Mouse (Mus musculus): Measurements from ENCODE around the gene Stat3. TPM values are rescaled to one million over a fixed set of nuclear protein-coding genes. Genes with fewer than 3 reads are reported as not detected.

The Stat3 gene
- total and polyA plus RNA-seq, 3 experiments = 25.7 to 249 (median 64.7) TPM

DNA sequence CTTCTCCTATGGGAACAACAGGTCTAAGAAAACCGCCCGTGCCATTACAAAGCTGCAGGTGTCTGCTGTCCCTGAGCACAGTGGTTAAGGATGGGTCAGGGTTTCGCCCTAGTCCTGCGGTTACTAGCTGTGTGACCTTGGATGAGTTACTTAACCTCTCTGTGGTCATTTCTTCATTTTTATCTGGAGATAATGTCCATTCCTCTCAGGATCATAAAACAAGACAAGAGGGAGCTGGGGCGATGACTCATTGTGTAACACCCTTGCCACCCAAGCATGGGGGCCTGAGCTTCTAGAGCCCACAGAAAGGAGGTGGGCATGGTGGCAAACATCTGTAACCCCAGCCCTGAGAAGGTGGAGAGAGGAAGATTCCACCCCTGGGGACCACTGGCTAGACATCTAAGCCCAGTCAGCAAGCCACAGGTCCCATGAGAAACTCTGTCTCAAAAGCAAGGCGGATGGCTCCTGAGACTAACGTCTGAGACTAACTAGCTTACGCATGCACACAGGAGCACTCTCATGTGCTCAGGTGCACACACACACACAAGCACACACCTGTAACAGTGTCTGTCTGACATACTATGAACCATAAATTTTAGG, 96.2 kb downstream of the Stat3 start:
- H3K4me3 ChIP-seq (ENCODE audit: control insufficient read depth in 1 of 2, insufficient read depth in 1 of 2, low read depth in 2 of 2, low read length in 2 of 2) = no peak overlapping the region
- no peak for DNase-seq (ENCODE audit: low read depth, low spot score)
- no peaks in the 10 kb centered on the region for H3K27me3 ChIP-seq (ENCODE audit: control insufficient read depth in 1 of 2, insufficient read depth in 2 of 2, low read length in 2 of 2)
- H3K36me3 ChIP-seq (ENCODE audit: control insufficient read depth in 1 of 2, insufficient read depth in 2 of 2, low read length in 2 of 2) = peaks cover 2 to 9% of the 10 kb centered on the region in 2 experiments; a peak in 3 of 4 replicates
- H3K79me2 ChIP-seq (ENCODE audit: control insufficient read depth, insufficient read depth, low read length, poor library complexity) = peaks cover 59% of the 10 kb centered on the region
- H3K4me1 ChIP-seq (ENCODE audit: control insufficient read depth in 1 of 2, insufficient read depth in 2 of 2, low read length in 2 of 2) = peaks cover 8 to 12% of the 10 kb centered on the region in 2 experiments
- no peak overlapping the region for H3K27ac ChIP-seq (ENCODE audit: control insufficient read depth, low read depth, low read length)
- TF ChIP-seq NELFE (IDR thresholded peaks at IDR 0.05; ENCODE audit: low read depth, low read length) (no peak), HCFC1 (IDR thresholded peaks at IDR 0.05; ENCODE audit: low read depth, low read length) (no peak), CHD1 (IDR thresholded peaks at IDR 0.05; ENCODE audit: low read depth, low read length) (no peak), ZNF384 (IDR thresholded peaks at IDR 0.05; ENCODE audit: low read depth, low read length) (no peak), USF1 (IDR thresholded peaks at IDR 0.05; ENCODE audit: low read depth, low read length) (no peak), MYB (IDR thresholded peaks at IDR 0.05; ENCODE audit: low read depth, low read length) (no peak), MEF2A (IDR thresholded peaks at IDR 0.05; ENCODE audit: extremely low read depth, insufficient replicate concordance, low read depth, low read length, poor library complexity, severe bottlenecking) (no peak), UBTF (IDR thresholded peaks at IDR 0.05; ENCODE audit: borderline replicate concordance, insufficient read depth, low read depth, low read length) (no peak), GATA1 (IDR thresholded peaks at IDR 0.05; ENCODE audit: low read depth, low read length) (no peak), E2F4 (IDR thresholded peaks at IDR 0.05; ENCODE audit: borderline replicate concordance, low read depth, low read length) (no peak), JUND (IDR thresholded peaks at IDR 0.05; ENCODE audit: low read depth, low read length) (no peak), POLR2AphosphoS2 (IDR thresholded peaks at IDR 0.05; ENCODE audit: low read length) (no peak)
- H3K9ac ChIP-seq (ENCODE audit: control insufficient read depth, low read depth, low read length, poor library complexity, severe bottlenecking) = no peak overlapping the region
- H3K9me3 ChIP-seq (replicated peaks; ENCODE audit: insufficient read depth, low read length) = no peaks in the 10 kb centered on the region

DNA sequence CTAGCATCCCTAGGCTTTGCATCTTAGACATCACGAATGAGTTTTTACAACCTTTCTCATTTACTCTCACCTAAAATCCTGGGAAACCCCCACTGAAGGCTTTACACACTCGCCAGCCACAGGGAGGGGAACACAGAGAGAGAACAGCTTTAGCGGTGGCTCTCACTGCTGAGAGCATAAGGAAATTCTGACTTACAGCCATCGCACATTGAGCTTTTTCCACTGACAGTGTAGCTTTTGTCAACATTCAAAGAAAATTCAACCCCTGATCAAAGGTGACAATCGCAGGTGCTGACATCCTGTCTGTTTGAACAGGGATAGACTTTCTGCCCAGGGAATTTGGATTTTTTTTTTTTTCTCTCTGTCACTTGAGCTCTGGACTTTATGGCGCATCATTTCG, 97.3 kb downstream of the Stat3 start:
- peaks cover 50% of the 10 kb centered on the region for H3K79me2 ChIP-seq (ENCODE audit: control insufficient read depth, insufficient read depth, low read length, poor library complexity)
- H3K9me3 ChIP-seq (replicated peaks; ENCODE audit: insufficient read depth, low read length) = no peaks in the 10 kb centered on the region
- no peak overlapping the region for H3K27ac ChIP-seq (ENCODE audit: control insufficient read depth, low read depth, low read length)
- no peak overlapping the region for H3K4me3 ChIP-seq (ENCODE audit: control insufficient read depth in 1 of 2, insufficient read depth in 1 of 2, low read depth in 2 of 2, low read length in 2 of 2)
- H3K4me1 ChIP-seq (ENCODE audit: control insufficient read depth in 1 of 2, insufficient read depth in 2 of 2, low read length in 2 of 2) = peaks cover 3 to 4% of the 10 kb centered on the region in 2 experiments; a peak in 2 of 4 replicates
- H3K27me3 ChIP-seq (ENCODE audit: control insufficient read depth in 1 of 2, insufficient read depth in 2 of 2, low read length in 2 of 2) = no peaks in the 10 kb centered on the region
- no peak for DNase-seq (ENCODE audit: low read depth, low spot score)
- H3K9ac ChIP-seq (ENCODE audit: control insufficient read depth, low read depth, low read length, poor library complexity, severe bottlenecking) = no peak overlapping the region
- TF ChIP-seq KAT2A (conservative IDR thresholded peaks at IDR 0.05; ENCODE audit: low read depth, low read length) (no peak), TAL1 (IDR thresholded peaks at IDR 0.05; ENCODE audit: low read length) (no peak), CTCF (IDR thresholded peaks at IDR 0.05 in 2 of 3, conservative IDR thresholded peaks at IDR 0.05 in 1 of 3; ENCODE audit: control insufficient read depth in 1 of 3, insufficient read depth in 1 of 3, low read depth in 2 of 3, low read length in 3 of 3, poor library complexity in 1 of 3, severe bottlenecking in 1 of 3) (no peak), NELFE (IDR thresholded peaks at IDR 0.05; ENCODE audit: low read depth, low read length) (no peak), SMC3 (IDR thresholded peaks at IDR 0.05; ENCODE audit: low read depth, low read length) (no peak), MAZ (IDR thresholded peaks at IDR 0.05; ENCODE audit: low read depth, low read length) (no peak), ZKSCAN1 (IDR thresholded peaks at IDR 0.05; ENCODE audit: low read depth, low read length) (no peak), ZC3H11A (IDR thresholded peaks at IDR 0.05; ENCODE audit: low read depth, low read length) (no peak), POLR2AphosphoS2 (IDR thresholded peaks at IDR 0.05; ENCODE audit: low read length) (no peak), RAD21 (IDR thresholded peaks at IDR 0.05; ENCODE audit: low read depth, low read length) (no peak), MAX (IDR thresholded peaks at IDR 0.05; ENCODE audit: low read length) (no peak), HCFC1 (IDR thresholded peaks at IDR 0.05; ENCODE audit: low read depth, low read length) (no peak), GABPA (IDR thresholded peaks at IDR 0.05; ENCODE audit: low read depth, low read length) (no peak)
- peaks cover 2 to 4% of the 10 kb centered on the region in 2 experiments; a peak in 2 of 4 replicates for H3K36me3 ChIP-seq (ENCODE audit: control insufficient read depth in 1 of 2, insufficient read depth in 2 of 2, low read length in 2 of 2)

Data from MEL (cell line).